Mouse (Mus musculus) stomach, postnatal 0 days (tissue): ENCODE data around the gene Kifc5b.

ENCODE experiments used
- CTCF ChIP-seq: IDR thresholded peaks from 2 replicates; pipeline ENCODE4 v1.5.1; 2016; ENCODE audit warnings: antibody characterized with exemption, low read depth, mild to moderate bottlenecking, moderate library complexity
- EP300 ChIP-seq: optimal IDR thresholded peaks from 2 replicates; pipeline ENCODE3; 2016; ENCODE audit warnings: antibody characterized with exemption

GRCm38 (mm10) chr17:26949051-26949577 is 32.2 kb downstream of the Kifc5b start:
- TF ChIP-seq CTCF (peak; percentile 56), EP300 (no peak)
